Mouse (Mus musculus) olfactory bulb, adult 2 months (tissue): ENCODE data around the gene Fanci.

Experiments
- CTCF ChIP-seq: fragments of 200-500 bp; IDR thresholded peaks from 2 replicates; pipeline ENCODE4 v1.5.1; 2012; ENCODE audit warnings: low read depth, mild to moderate bottlenecking, low read length, moderate library complexity; ENCODE audit not compliant: insufficient read depth
- POLR2A ChIP-seq: fragments of 200-500 bp; IDR thresholded peaks from 2 replicates; pipeline ENCODE4 v1.6.1; 2012; ENCODE audit warnings: mild to moderate bottlenecking, low read depth, low read length, moderate library complexity; ENCODE audit not compliant: insufficient read depth

- TF ChIP-seq CTCF (no peak), POLR2A (peak; percentile 90)
These were observed 74.5 kb downstream of the Fanci start, which contains the start of gene Polg for GRCm38 (mm10) chr7:79466053-79466901.
